Mouse (Mus musculus) embryonic stem cell, embryonic (primary cell): Measurements from ENCODE around the gene Tm9sf2.

Source experiments
- CTCF ChIA-PET, 4 experiments: fragments of 300-600 bp in 2 of 4; fragments of 350-600 bp in 2 of 4; sonication (Branson Sonifier 250); formaldehyde crosslinking; loops; one replicate each; lab custom pipeline; 2022; ENCODE audit warnings: inconsistent platforms in 2 of 4; lab: Charles Lee
- POLR2A ChIA-PET, 4 experiments: fragments of 300-600 bp in 2 of 4; fragments of 350-600 bp in 2 of 4; sonication (Branson Sonifier 250); formaldehyde crosslinking; loops; one replicate each; lab custom pipeline; 2022; ENCODE audit warnings: antibody characterized with exemption in 4 of 4, inconsistent platforms in 1 of 4; lab: Charles Lee

The Tm9sf2 gene

DNA sequence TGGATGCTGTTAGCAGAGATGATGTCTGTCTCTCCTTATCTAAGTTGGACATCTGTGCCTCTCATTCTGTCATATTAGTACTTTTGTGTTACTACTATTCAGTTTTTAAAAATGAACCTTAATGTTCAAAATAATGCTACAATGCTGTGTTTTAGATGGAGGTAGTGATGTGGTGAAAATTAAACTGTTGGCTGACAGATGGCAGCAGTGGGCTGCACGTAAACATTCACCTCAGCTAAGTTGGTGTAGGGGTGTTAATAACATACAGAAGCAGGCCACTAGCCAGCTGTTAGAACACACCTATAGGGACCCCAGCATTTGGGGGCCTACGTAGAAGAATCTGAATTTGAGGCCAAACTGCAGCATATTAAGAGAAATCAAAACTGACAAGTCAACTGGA is 24.8 kb downstream of the Tm9sf2 start:
- ChIA-PET CTCF (interaction anchor here in 1 of 4 experiments (1.1 to 1.5 kb wide), 2 partner anchors 70 to 118 kb away, joined by 3 read pairs; no protein-coding TSS in a partner anchor), POLR2A (interaction anchor here in 2 of 4 experiments (1.0 to 2.1 kb wide), 6 partner anchors 10 to 324 kb away, joined by 3 to 9 read pairs (median 4); no protein-coding TSS in a partner anchor)

GRCm38 (mm10) chr14:122136368-122136928 is 29.6 kb downstream of the Tm9sf2 start:
- POLR2A ChIA-PET = interaction anchor here in 2 of 4 experiments (1.0 to 2.0 kb wide), 6 partner anchors 14 to 280 kb away, joined by 3 to 6 read pairs (median 3); no protein-coding TSS in a partner anchor
- CTCF ChIA-PET = interaction anchor here in 2 of 4 experiments (0.6 to 1.5 kb wide), 2 partner anchors 8 to 113 kb away, joined by 3 to 4 read pairs; no protein-coding TSS in a partner anchor

GRCm38 (mm10) chr14:122137234-122137633 is 30.4 kb downstream of the Tm9sf2 start:
- ChIA-PET CTCF (interaction anchor here in 2 of 4 experiments (1.2 to 1.5 kb wide), 2 partner anchors 8 to 26 kb away, joined by 3 read pairs; no protein-coding TSS in a partner anchor), POLR2A (interaction anchor here in 2 of 4 experiments (1.0 to 2.0 kb wide), 6 partner anchors 16 to 280 kb away, joined by 3 to 6 read pairs (median 4); partner anchors contain the start of gene Clybl (in 1 of the 2))

DNA sequence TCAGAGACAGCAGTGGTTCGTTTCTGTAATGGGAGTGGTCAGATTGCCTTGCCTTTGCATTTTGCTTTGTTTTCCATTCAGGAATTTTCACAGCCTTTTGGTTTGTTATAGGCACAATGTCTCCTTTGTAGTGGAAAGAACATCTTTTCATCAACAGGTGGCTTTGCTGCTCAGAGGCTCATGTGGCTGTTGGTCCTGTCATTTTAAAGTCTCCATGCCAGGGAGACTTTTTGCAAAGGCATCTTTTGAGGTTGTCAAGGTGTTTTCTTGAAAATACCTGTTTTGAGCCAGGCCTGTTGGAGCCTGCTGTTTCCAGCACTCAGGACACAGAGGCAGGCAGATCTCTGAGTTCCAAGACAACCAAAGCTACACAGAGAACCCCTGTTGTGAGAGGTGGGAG is 33.3 kb downstream of the Tm9sf2 start:
- CTCF ChIA-PET = interaction anchor here in 1 of 4 experiments (1.0 kb wide), 1 partner anchor 8 kb away, joined by 3 read pairs; no protein-coding TSS in a partner anchor
- POLR2A ChIA-PET = interaction anchor here in 1 of 4 experiments (1.6 kb wide), 1 partner anchor 33 kb away, joined by 5 read pairs; the partner anchor contains the start of gene Tm9sf2

- POLR2A ChIA-PET = no interaction called here
- CTCF ChIA-PET = no interaction called here
Measured at GRCm38 (mm10) chr14:122143585-122144269, 36.9 kb downstream of the Tm9sf2 start.

- CTCF ChIA-PET = no interaction called here
- POLR2A ChIA-PET = interaction anchor here in 1 of 4 experiments (1.0 kb wide), 1 partner anchor 15 kb away, joined by 3 read pairs; no protein-coding TSS in a partner anchor
Measured at GRCm38 (mm10) chr14:122145374-122145773, 38.5 kb downstream of the Tm9sf2 start.

- CTCF ChIA-PET = interaction anchor here in 2 of 4 experiments (0.5 to 0.7 kb wide), 2 partner anchors 62 to 1361 kb away, joined by 3 to 4 read pairs; no protein-coding TSS in a partner anchor
- POLR2A ChIA-PET = interaction anchor here in 3 of 4 experiments (0.6 to 2.2 kb wide), 8 partner anchors 9 to 246 kb away, joined by 3 to 13 read pairs (median 3); no protein-coding TSS in a partner anchor
Measured at GRCm38 (mm10) chr14:122150616-122151015, 43.8 kb downstream of the Tm9sf2 start.

DNA sequence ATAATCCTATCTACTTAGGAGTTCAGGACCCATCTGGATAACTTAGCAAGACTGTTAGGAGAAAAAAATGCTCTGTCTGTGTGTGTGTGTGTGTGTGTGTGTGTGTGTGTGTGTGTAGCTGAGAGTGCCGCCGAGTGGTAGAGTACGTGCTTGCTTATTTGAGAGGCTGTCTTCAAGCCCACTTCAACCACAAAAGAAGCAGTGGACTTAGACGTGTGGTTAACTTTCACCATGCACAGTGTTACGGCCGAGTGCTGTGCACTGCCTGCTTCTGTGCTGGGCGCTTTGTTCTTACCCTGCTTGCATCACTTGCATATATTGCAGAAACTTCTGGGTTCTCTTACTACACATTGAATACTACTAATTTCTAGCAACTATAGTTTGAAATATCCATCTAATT is 50.9 kb downstream of the Tm9sf2 start:
- CTCF ChIA-PET = no interaction called here
- POLR2A ChIA-PET = interaction anchor here in 2 of 4 experiments (0.9 to 1.5 kb wide), 6 partner anchors 14 to 229 kb away, joined by 3 to 4 read pairs (median 4); partner anchors contain the start of gene Clybl (in 1 of the 2)

GRCm38 (mm10) chr14:122160916-122161315 is 54.1 kb downstream of the Tm9sf2 start:
- ChIA-PET POLR2A (interaction anchor here in 2 of 4 experiments (1.0 to 2.8 kb wide), 6 partner anchors 9 to 56 kb away, joined by 3 to 10 read pairs (median 6); partner anchors contain the start of gene Clybl (in 1 of the 2)), CTCF (interaction anchor here in 1 of 4 experiments (0.6 kb wide), 1 partner anchor 493 kb away, joined by 3 read pairs; no protein-coding TSS in a partner anchor)

DNA sequence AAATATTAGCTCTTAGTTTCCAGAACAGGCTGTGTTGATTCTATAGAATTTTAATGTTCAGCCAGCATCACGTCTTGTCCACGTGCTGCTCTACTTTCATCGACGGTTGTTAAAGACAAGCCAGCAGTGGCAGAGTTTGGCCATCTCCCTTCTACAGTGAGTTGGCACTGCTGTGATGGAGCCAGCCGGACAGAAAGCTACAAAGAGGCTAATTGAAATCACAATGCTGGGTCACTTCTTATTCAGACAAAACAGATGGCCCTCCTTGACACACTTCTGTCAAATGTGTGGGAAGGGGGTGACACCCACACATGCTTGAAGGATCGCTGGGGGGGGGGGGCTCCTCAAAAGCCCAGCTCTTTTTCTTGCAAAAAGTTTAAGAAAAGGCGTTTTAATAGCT is 62.1 kb downstream of the Tm9sf2 start:
- POLR2A ChIA-PET = interaction anchor here in 2 of 4 experiments (0.7 to 4.9 kb wide), 15 partner anchors 9 to 241 kb away, joined by 3 to 42 read pairs (median 3); partner anchors contain the start of genes Clybl (in 2 of the 2) and Tm9sf2 (in 1 of the 2)
- CTCF ChIA-PET = interaction anchor here in 1 of 4 experiments (0.6 kb wide), 1 partner anchor 56 kb away, joined by 3 read pairs; no protein-coding TSS in a partner anchor

- ChIA-PET POLR2A (interaction anchor here in 3 of 4 experiments (0.6 to 4.9 kb wide), 21 partner anchors 8 to 246 kb away, joined by 3 to 42 read pairs (median 4); partner anchors contain the start of genes Clybl (in 3 of the 3) and Tm9sf2 (in 2 of the 3)), CTCF (no interaction called here)
Measured at GRCm38 (mm10) chr14:122170202-122170781, 63.5 kb downstream of the Tm9sf2 start.

GRCm38 (mm10) chr14:122171031-122171430 is 64.2 kb downstream of the Tm9sf2 start:
- POLR2A ChIA-PET = interaction anchor here in 3 of 4 experiments (0.6 to 4.9 kb wide), 32 partner anchors 8 to 822 kb away, joined by 3 to 42 read pairs (median 4); partner anchors contain the start of genes Clybl (in 3 of the 3), Tm9sf2 (in 2 of the 3), Slc15a1 (in 1 of the 3) and Ubac2 (in 1 of the 3)
- CTCF ChIA-PET = no interaction called here

- ChIA-PET CTCF (interaction anchor here in 2 of 4 experiments (0.6 to 0.7 kb wide), 2 partner anchors 111 to 417 kb away, joined by 4 to 17 read pairs; no protein-coding TSS in a partner anchor), POLR2A (interaction anchor here (0.6 to 1.4 kb wide), 9 partner anchors 12 to 901 kb away, joined by 3 to 7 read pairs (median 3); partner anchors contain the start of gene Tm9sf2 (in 2 of the 4))
Measured at GRCm38 (mm10) chr14:122176263-122176798, 69.5 kb downstream of the Tm9sf2 start.

- CTCF ChIA-PET = interaction anchor here in 1 of 4 experiments (0.6 kb wide), 1 partner anchor 13 kb away, joined by 4 read pairs; no protein-coding TSS in a partner anchor
- POLR2A ChIA-PET = interaction anchor here in 1 of 4 experiments (1.5 to 6.7 kb wide), 4 partner anchors 7 to 71 kb away, joined by 3 to 42 read pairs (median 5); no protein-coding TSS in a partner anchor
Measured at GRCm38 (mm10) chr14:122179262-122179661, 72.4 kb downstream of the Tm9sf2 start.

DNA sequence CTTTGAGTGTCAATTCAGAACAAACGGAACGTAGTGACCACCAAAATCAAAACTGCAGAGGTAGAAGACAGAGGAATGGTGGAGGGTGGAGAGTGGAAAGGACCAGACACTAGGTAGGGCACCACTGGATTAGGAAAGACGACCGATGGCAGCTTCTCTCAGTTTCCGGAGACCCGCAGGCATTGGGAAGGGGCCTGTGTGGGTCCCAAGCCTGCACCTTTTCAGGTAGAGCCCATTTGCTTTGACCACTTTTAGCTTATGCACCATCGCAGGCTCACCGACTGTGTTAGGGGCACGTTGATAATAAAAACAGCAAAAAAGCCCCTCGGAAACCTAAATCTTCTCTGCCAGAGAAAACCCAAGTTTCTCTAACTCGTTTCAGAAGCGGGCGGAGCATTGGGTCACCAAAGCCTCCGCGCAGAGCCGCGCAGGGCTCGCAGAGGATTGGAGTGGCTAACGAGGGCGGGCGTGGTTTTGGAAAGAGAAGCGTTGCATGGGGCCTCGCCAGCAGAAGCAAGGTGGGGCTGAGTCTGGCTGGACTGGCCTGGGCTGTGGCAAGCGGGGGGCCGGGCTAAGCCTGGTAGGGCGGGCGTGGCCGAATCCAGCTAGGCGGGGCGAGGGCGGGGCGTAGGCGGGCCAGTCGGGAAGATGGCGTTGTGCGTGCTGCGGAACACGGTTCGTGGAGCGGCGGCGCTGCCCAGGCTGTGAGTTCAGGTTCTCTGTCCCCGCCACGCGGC is 74.4 kb downstream of the Tm9sf2 start, which contains the start of gene Clybl:
Clybl (plus strand) TSS at position 627 of the 737 bp plus-strand sequence.
- ChIA-PET CTCF (interaction anchor here in 3 of 4 experiments (0.5 to 2.0 kb wide), 7 partner anchors 9 to 424 kb away, joined by 3 to 11 read pairs (median 5); no protein-coding TSS in a partner anchor), POLR2A (interaction anchor here in 3 of 4 experiments (0.5 to 6.7 kb wide), 41 partner anchors 9 to 383 kb away, joined by 3 to 42 read pairs (median 4); partner anchors contain the start of genes Zic2 (in 2 of the 3), Tm9sf2 (in 1 of the 3), Ubac2 (in 1 of the 3) and Zic5 (in 1 of the 3))

- ChIA-PET CTCF (interaction anchor here in 3 of 4 experiments (0.6 to 2.0 kb wide), 6 partner anchors 9 to 423 kb away, joined by 3 to 11 read pairs (median 5); no protein-coding TSS in a partner anchor), POLR2A (interaction anchor here in 3 of 4 experiments (0.5 to 6.7 kb wide), 38 partner anchors 9 to 396 kb away, joined by 3 to 42 read pairs (median 4); partner anchors contain the start of genes Zic2 (in 2 of the 3), Tm9sf2 (in 1 of the 3) and Ubac2 (in 1 of the 3))
Measured at GRCm38 (mm10) chr14:122181815-122182157, 74.9 kb downstream of the Tm9sf2 start.
